Comparison of ENCODE assay signal across 8 mouse cellular contexts in genomic region chr17:31685514-31686224, GRCm38 (mm10). TPM values are rescaled to one million over a fixed set of nuclear protein-coding genes. Genes with fewer than 3 reads are reported as not detected.
DNase-seq lines count a peak whose midpoint lies in the region; ATAC-seq lines count a peak whose summit lies in the region.

No protein-coding gene starts in this region.

- 0 out of 2 replicates have a peak overlapping the region, but pooled peaks have one; percentile 0 for H3K4me3 ChIP-seq in intestine, embryonic 14.5 days (ENCODE audit: low read depth, low read length)
- H3K4me3 ChIP-seq in midbrain, embryonic 10.5 days, result no peak overlapping the region

- H3K27me3 ChIP-seq in intestine, embryonic 14.5 days (replicated peaks; ENCODE audit: control insufficient read depth, insufficient read depth, low read length), result no peaks in the 10 kb centered on the region
- H3K27me3 ChIP-seq in midbrain, embryonic 10.5 days (ENCODE audit: low read depth, poor library complexity, severe bottlenecking), result 0 out of 2 replicates have a peak, but pooled peaks cover 3% of the 10 kb centered on the region

- peak overlapping the region; percentile 35 for H3K4me2 ChIP-seq in intestine, embryonic 14.5 days (ENCODE audit: low read length)

- no peaks in the 10 kb centered on the region for H3K36me3 ChIP-seq in intestine, embryonic 14.5 days (ENCODE audit: control insufficient read depth, insufficient read depth, low read length)
- H3K36me3 ChIP-seq in midbrain, embryonic 10.5 days, result no peaks in the 10 kb centered on the region

- no peaks in the 10 kb centered on the region for H3K9me3 ChIP-seq in intestine, embryonic 14.5 days (ENCODE audit: control insufficient read depth, low read length)
- H3K9me3 ChIP-seq in midbrain, embryonic 10.5 days (replicated peaks), result no peaks in the 10 kb centered on the region

- H3K9ac ChIP-seq in intestine, embryonic 14.5 days (ENCODE audit: low read length), result peak overlapping the region; percentile 14

- H3K4me1 ChIP-seq in intestine, embryonic 14.5 days (replicated peaks; ENCODE audit: control insufficient read depth, insufficient read depth, low read length), result peaks cover 10% of the 10 kb centered on the region
- H3K4me1 ChIP-seq in midbrain, embryonic 10.5 days, result peaks cover 11% of the 10 kb centered on the region

- peak; percentile 80 to 94 for DNase-seq in adrenal gland, adult (ENCODE audit: inconsistent age in 2 of 2, low spot score in 1 of 2)
- DNase-seq in embryo, embryonic 10.5 days (ENCODE audit: low spot score), result peak; percentile 95
- peak; percentile 74 for DNase-seq in gastrocnemius, postnatal 25 days
- DNase-seq in intestine, embryonic 14.5 days (ENCODE audit: low spot score), result peak; percentile 92
- peak; percentile 88 to 90 for DNase-seq in left cerebral cortex, postnatal 10 days (ENCODE audit: extremely low spot score in 1 of 2, low spot score in 2 of 2)
- peak; percentile 85 for DNase-seq in midbrain, embryonic 10.5 days (ENCODE audit: low spot score)
- peak; percentile 85 for DNase-seq in right cerebral cortex, postnatal 4 days
- peak; percentile 82 for DNase-seq in yolk sac, embryonic 10.5 days (ENCODE audit: low spot score)

- WGBS in intestine, embryonic 14.5 days, result 12% methylated on average over 17 of the region's 17 CpGs
- WGBS in midbrain, embryonic 10.5 days, result 32% methylated on average over 17 of the region's 17 CpGs

- peak; percentile 57 for ATAC-seq in intestine, embryonic 14.5 days (replicated peaks; ENCODE audit: low FRiP score, low TSS enrichment, low read depth)

- intact Hi-C loops in left cerebral cortex, postnatal 10 days (cut with DNase I), result loop anchor here (1.0 kb wide), 1 partner anchor 340 kb away; no protein-coding TSS in a partner anchor

- peak overlapping the region; percentile 90 for H3K27ac ChIP-seq in intestine, embryonic 14.5 days (ENCODE audit: low read depth)
- H3K27ac ChIP-seq in midbrain, embryonic 10.5 days (replicated peaks), result peak overlapping the region; percentile 70

RNA-seq across cellular contexts. Expression of gene Cryaa, which starts 8.1 kb away (rescaled TPM):
- total RNA-seq in gastrocnemius, postnatal 25 days (2021), result not detected
- polyA plus RNA-seq in intestine, embryonic 14.5 days (2014; fragmentation: Nextera tagmentation; extraction: Ambion mirVana), result 0.13 and 0.14 TPM in 2 replicates
- total RNA-seq in left cerebral cortex, postnatal 10 days (2021), result 1 to 10 TPM in 1 of 2 experiments, under 1 TPM in 1; 0.85 to 1.2 TPM
- polyA plus RNA-seq in midbrain, embryonic 10.5 days (2016; fragmentation: Nextera tagmentation; extraction: Ambion mirVana), result not detected in 2 replicates

RNA-seq across cellular contexts. Expression of gene U2af1, which starts 27.0 kb away (rescaled TPM):
- total RNA-seq in gastrocnemius, postnatal 25 days (2021), result 10 to 100 TPM; 57.1 to 65.9 TPM
- polyA plus RNA-seq in intestine, embryonic 14.5 days (2014; fragmentation: Nextera tagmentation; extraction: Ambion mirVana), result 162 and 167 TPM in 2 replicates
- total RNA-seq in left cerebral cortex, postnatal 10 days (2021), result 100 to 1,000 TPM; 115 to 118 TPM
- 449 and 476 TPM in 2 replicates for polyA plus RNA-seq in midbrain, embryonic 10.5 days (2016; fragmentation: Nextera tagmentation; extraction: Ambion mirVana)

RNA-seq across cellular contexts. Expression of gene Cbs, which starts 48.6 kb away (rescaled TPM):
- total RNA-seq in gastrocnemius, postnatal 25 days (2021), result 1 to 10 TPM in 1 of 2 experiments, under 1 TPM in 1; 0.59 to 1.7 TPM
- polyA plus RNA-seq in intestine, embryonic 14.5 days (2014; fragmentation: Nextera tagmentation; extraction: Ambion mirVana), result 2.1 and 5.9 TPM in 2 replicates
- 10 to 100 TPM; 39.4 to 64.4 TPM for total RNA-seq in left cerebral cortex, postnatal 10 days (2021)
- polyA plus RNA-seq in midbrain, embryonic 10.5 days (2016; fragmentation: Nextera tagmentation; extraction: Ambion mirVana), result 0.94 and 1.9 TPM in 2 replicates

Comparison
In these comparisons a context has a peak if more than half of its experiments do, and no peak if none do; other contexts are left out.
1. RNA of gene Cbs, which starts 48.6 kb away (total RNA-seq): 39.4 to 64.4 TPM in left cerebral cortex, postnatal 10 days; 0.59 to 1.7 TPM in gastrocnemius, postnatal 25 days; every median in the first group is over 10 times any median in the second.
2. Peak in every context shown above with its lines, with median percentiles within 50 percentile points of each other: DNase-seq.